Mouse (Mus musculus) testis, postnatal 10 days (tissue): Measurements from ENCODE around the gene Disp1.
A peak's percentile ranks its signal among the peaks of the same experiment; 100 is the strongest.

Source experiments
- DNase-seq: peaks from one replicate; pipeline ENCODE4 v3.0.0; 2021; ENCODE audit warnings: low spot score

Disp1 gene

DNA sequence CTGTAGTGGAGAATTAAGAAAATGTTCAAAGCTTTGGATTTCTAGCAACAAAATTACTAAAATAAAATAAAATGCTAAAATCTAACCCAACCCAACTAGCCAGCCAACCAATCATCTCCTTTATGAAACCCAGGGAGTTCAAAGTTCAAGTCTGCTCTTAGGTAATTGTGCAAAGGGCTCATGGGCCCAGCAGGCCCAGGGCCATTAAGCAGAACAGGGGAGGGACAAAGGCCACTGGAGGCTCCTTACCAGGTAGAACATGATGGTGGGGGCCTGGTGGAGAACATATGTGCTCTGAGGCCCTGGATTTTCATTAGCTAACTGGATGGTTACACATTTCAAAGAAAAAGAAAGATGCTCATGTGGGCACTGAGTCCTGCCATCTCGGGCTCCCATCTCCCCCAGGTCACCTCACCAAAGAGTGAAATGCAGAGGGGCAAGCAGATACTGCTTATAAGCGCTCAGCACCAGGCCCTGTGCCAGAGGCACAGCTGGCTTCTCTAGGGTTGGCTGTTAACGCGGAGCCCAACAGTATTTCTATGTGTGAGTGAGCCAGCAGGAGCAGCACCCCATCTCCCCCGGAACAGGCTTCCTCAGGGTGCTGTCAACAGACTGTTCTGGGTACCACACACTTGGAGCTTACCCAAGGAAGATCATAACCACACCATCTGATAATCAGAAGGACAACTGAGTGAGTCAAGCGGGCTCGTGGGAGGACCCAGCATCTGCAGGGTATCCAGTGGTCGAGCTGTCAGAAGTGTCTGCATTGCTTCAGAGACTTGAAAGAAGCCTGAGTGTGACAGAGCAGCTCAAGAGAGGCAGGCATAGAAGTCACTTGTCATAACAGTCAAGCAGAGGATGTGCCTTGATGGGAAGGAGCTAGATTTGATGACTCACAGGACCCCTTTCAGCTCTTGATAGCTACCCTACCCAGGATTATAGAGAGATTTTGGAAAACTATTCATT is 137.0 kb downstream of the Disp1 start:
- no peak for DNase-seq

GRCm38 (mm10) chr1:183082436-183082835 is 138.9 kb downstream of the Disp1 start:
- peak; percentile 35 for DNase-seq

- peak; percentile 20 for DNase-seq
These were observed 140.2 kb downstream of the Disp1 start for GRCm38 (mm10) chr1:183081126-183081525.

DNA sequence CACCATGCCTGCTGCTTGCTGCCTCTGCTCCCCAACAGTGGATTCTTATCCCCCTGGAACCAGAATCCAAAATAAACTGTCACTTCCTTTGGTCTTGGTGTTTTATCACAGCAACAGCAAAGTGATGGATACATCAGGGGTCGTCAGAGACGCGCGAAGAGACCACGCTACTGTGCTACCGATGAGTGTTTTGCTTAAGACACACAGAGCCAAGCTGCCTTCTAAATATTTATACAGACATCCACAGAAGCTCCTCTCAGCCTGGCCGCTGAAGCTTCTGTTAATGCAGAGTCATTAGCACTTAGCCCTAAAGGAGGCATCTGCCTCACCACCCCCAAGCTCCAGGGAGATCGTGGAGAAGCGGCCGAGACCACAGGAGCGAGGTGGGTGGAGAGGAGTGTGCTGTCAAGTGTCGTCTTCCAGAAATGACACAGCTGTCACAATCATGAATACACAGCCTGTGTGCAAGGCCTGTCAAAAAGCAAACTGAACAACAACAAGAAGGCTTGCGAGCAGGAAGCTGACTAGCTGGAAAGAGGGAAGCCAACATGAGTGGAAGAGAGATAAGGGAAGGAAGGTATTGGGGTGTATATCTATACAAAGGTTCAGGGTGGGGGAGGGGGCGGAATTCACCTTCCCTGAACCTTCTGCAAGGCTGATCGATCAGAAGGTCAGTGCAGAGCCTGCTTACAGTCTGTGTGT is 146.1 kb downstream of the Disp1 start:
- no peak for DNase-seq

DNA sequence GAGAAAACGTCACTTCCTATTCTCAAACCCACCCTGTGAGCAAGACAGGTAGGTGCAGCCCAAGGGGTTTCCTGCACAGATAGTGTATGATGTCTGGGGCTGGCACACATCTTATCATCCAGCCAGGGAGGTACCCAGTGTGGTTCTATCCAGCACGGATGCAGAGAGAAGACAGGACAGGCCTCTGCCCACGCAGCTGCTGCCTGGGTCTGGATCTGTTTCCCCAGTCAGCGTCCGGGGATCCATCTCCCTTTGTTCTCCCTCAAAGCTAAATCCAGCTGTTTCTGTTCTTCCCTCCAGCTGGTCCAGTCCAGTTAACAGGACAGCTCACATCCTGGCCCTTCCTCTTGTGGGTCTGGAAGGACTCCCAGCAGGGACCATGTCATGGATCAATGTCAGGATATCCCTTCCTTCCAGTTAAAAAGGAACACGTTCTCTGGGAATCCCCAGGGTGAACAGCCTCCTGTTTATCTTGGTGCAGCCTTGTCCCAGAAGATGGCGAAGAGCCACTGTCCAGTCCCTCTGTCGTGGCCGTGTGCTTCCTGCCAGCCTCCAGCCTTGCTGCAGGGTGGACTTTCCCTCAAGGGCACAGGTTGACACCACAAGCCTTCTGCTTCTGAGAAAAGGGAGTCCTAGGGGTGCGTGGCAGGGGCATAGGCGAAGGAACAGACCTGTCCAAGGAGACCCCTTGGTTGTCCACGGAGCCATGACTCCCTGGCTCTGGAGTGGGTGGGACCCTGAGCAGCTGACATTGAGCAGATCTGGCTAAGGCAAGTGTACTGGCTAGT is 148.9 kb downstream of the Disp1 start:
- no peak for DNase-seq

DNA sequence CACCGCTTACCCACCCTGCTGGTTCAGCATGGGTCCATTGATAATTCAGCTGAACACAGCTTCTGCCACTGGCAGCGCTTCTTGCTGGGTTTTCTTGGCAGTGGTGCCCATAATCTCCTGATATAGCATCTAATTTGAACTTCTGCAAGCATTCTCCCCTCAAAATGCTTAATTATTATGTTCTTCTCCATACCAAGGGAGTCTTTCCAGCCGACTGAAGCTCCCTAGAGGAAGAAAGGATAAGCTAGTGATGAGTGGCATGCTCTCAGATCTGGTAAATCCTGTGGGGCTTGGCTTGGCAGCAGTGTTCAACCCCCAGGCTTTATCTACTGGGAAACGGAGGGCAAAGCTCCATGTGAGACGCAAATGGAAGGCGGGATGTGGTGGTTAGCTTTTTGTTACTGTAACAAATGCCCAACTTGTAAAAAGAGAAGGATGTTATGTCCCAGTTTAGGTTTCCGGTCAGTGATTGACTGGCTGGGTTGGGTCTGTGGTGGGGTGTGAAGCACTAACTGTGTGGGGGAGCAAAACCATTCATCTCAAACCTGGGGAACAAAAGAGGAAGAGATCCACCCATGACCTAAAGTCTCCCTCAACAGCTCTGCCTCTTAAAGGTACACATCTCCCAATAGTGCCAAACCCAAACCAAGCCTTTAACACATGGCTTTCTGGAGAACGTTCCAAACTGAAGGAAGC is 151.2 kb downstream of the Disp1 start:
- DNase-seq: no peak

- no peak for DNase-seq
These were observed 153.5 kb downstream of the Disp1 start for GRCm38 (mm10) chr1:183067807-183068206.

GRCm38 (mm10) chr1:183066981-183067380 is 154.3 kb downstream of the Disp1 start:
- no peak for DNase-seq

- no peak for DNase-seq
These were observed 160.7 kb downstream of the Disp1 start for GRCm38 (mm10) chr1:183060611-183061010.

GRCm38 (mm10) chr1:183056289-183056655 is 165.1 kb downstream of the Disp1 start:
- no peak for DNase-seq

- no peak for DNase-seq
These were observed 165.6 kb downstream of the Disp1 start for GRCm38 (mm10) chr1:183055608-183056288.

DNA sequence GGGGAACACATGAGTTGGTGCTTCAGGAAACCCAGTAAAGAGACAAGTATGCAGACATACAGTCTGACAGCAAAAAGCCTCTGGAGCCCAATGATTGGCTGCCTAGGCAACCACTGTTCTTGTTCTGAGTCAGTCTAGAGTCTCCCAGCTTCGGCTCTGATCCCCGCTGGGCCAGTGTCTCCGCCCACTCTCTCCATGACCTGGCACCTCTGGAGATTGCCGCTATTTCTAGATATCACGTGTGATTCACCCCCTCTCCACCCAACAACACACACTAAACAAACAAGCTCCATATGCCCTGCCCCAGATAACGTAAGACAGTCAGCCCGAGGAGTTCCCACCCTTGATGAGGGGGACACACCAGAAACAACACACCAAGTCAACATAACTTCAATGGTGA is 168.7 kb downstream of the Disp1 start:
- no peak for DNase-seq

GRCm38 (mm10) chr1:183049295-183049694 is 172.0 kb downstream of the Disp1 start:
- DNase-seq: no peak

DNA sequence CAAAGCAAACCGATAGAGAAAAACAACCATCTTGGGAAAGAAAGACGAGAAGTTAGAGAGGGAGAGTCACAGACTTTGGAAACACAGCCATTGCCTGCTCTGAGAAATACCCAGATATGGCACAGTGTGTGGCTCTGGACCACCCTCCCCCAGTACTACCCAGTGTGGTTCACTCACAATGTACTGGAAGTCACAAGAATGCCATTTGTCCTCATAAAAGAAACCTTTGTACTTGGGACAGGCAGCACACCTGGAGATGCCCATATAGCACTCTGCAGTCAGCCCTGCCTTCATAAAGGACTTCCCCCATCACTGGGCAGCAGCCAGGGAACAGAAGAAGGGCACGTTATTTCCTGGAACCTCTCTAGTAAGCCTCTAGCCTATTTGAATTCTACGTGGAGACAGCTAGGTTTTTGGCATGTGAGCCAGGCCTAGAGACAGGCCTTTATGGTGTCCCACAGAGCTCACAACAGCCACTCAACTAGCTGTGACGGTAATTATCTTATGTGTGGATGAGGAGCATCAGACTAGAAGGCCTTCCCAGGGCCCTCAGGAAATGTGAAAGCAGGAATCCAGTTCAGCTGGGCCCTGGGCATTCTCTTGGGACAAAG is 173.3 kb downstream of the Disp1 start:
- DNase-seq: no peak

DNA sequence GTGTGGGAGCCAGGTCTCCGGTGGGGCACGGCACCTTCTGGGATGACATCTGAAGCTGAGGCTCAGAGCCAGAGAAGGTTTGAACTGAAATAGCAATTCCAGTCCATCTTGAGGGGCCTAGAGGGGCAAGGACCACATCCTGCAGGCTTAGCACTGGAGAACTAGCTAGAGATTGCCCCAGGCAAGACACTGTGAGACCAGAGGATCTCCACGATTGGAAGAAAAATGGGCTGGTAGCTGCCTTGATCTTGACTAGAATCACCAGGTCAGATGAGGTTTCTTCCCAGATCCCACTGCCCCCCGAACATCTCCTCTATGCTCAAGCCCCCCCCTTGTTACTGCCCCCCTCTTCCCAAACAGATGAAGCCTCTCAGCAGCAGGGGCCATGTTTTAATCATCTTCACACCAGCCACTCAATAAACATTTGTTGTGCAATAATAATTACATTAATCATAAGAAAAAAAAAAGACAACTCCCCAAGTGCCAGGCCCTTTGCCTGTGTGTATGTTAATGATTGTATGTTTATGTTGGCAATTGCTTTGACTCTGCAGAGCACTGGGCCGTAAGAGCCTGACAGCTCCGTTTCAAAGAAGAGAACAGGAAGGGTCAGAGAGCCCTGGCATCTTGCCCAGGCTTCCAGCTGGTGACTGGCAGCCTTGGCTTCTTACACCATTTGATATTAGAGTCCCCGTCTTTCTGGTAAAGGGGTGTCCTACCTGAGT is 174.0 kb downstream of the Disp1 start:
- DNase-seq: no peak

GRCm38 (mm10) chr1:183046081-183046480 is 175.2 kb downstream of the Disp1 start:
- DNase-seq: no peak

DNA sequence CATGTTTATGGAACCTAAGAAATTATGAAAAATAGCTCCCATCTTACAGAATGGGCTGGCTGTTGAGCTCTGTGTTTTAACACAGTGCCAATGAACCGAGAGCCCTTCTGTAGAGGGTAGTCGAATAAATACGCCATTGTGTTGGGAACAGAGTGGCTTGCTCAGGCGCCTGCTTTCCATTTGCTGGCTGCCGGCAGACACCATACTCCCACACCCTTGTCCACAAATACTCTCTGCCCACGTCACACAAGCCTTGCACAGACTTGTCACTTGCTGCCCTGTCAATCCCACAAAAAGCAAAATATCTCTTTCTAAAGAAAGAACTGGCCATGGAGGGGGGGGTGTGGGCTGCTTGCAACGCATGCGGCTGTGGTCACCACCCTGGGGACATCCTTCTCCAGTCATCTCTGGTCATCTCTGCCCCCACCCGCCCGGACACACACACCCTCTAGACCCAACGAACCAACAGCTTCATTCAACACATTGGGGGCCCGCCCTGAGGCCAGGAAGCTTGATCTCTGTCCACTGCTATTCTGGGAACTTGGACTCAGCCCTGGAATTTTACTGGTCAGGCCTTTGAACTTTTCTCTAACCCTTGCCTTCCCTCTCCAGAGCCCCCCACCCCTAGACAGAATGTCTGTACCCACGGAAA is 178.0 kb downstream of the Disp1 start:
- DNase-seq: no peak

GRCm38 (mm10) chr1:183041703-183042102 is 179.6 kb downstream of the Disp1 start:
- DNase-seq: no peak

DNA sequence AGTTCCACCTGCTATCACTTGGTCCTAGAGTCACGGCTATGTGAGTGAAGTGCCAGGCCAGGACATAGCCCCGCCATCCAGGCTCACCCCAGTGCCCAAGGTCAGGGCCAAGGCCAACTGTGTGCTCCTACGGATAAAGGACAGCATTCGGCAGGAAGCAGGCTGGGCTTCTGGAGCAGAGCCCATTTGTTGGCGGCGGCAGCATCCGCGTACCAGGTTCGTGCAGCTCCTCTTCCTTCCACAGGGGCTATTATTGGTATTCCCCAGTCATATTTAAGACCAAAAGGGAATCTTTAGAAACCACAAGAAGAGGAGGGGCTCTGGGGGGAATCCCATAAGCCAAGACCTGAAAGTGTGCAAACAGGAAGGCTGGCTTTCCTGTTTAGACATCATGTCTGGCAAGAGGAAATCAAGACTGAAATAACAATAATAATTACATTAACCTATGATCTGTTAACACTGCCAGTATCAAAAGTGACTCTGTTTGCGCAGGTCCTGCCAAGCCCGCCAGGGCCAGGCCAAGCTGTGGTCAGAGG is 180.4 kb downstream of the Disp1 start:
- peak; percentile 65 for DNase-seq
